Mouse (Mus musculus) cortical plate, adult 2 months (tissue): ENCODE measurements at regions not wholly inside any gene's neighbourhood (a gene's known extent, or its start where the extent isn't known, plus 50 kb on each side); places are given as distances from the start of the nearest gene placed in this dataset.

Experiments
- CTCF ChIP-seq: fragments of 200-500 bp; IDR thresholded peaks from 2 replicates; pipeline ENCODE4 v1.5.1; 2011; ENCODE audit warnings: mild to moderate bottlenecking, control low read depth, low read length; ENCODE audit not compliant: insufficient read depth; ENCODE audit errors: extremely low read depth
- POLR2A ChIP-seq: fragments of 200-500 bp; IDR thresholded peaks from 2 replicates; pipeline ENCODE4 v1.6.1; 2011; ENCODE audit warnings: mild to moderate bottlenecking, low read length, control low read depth; ENCODE audit not compliant: insufficient read depth; ENCODE audit errors: extremely low read depth

DNA sequence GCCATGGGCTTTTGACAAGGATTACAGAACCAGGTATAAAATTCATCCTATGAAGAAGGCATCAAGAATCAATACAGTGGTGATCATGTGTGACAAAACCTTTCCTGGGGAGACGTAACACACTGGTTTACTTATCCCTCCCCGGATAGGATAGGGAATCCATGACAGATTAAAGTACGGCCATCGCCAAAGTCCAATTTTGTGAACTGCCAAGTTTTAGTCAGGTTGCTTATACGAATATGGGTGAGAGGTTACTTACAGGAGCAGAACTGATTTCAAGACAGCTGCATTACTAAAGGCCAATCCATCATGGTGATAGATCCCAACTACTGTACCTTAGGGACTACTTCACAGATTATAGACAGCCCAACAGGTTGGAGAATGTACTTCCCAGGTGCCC lies 849.6 kb upstream of the Lcorl start:
- TF ChIP-seq CTCF, result no peak
- TF ChIP-seq POLR2A, result no peak
